Mouse (Mus musculus): Measurements from ENCODE around the gene March8.
A peak's percentile ranks its signal among the peaks of the same experiment; 100 is the strongest.

March8 gene

DNA sequence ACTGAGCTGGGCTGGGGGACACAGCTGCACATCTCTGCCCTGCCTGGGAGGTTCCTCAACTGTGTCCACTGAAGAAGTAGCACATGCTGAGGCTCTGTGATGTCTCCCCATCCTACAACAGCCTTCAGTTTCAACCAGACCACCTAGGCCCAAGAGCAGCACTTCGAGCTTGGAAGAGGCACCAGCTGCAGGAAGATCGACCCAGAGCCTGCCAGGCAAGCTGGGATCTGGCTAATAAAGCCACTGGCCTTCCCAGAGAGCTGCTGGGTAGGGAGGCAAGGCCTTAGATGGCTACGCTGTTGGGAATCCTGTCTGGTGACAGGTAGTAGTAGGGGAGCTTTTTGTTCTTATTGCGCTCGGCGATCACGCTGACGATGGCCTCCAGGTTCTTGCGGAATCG, 72.6 kb downstream of the March8 start:
- no peak for DNase-seq (ENCODE audit: low read depth)

DNA sequence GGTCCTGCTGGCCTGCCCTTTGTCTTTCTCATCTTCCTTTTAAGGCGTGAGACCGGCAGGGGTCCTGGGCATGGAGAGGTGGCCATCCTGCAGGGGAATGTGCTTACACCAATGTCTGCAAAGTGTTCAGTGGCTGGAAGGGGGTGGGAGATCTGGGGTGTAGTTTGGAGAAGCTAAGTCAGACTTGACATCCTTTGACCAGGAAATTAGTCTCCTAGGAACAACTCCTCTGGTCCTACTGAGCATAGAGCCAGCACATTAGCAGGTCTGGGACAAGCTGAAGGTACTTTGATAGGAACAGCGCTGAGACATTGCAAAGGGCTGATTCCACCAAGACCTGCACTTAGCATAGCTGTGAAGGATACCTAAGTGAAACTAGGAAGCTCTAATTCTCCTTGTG, 73.9 kb downstream of the March8 start:
- DNase-seq (ENCODE audit: low read depth), result no peak

DNA sequence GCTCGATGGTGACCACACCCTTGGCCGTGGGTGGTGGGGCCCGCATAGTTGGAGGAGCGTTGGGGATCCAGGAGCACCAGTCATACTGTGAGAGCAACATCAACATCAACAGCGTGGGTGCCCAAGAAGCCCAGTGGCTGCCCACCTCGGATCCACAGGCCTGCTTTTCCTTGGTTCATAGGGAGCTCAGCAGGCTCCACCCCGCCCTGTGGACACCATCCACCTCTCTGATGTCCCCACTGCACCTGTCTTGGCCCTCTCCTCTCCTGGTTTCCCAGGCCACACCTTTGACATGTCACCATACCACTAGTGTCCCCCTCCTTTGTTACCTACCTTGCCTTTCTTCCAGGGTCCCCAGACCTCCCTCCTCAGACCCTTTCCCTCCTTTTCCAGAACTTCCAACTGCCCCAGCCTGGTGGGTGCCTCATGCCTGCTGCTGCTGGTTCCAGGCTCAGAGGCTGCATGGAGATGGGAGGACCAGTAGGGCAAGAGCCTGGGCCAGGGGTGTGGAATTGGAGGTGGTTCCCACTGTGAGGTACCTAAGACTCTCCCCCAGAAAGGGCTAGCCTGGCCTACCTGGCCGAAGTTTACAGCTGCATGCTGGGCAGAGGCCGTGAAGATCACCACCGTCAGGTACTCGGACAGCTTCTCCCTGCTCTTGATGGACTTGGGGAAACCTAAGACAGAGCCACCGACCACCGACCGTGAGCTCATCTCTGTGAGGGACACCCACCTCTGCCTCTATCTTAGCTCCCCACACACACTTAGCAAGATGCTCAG, 74.9 kb downstream of the March8 start:
- DNase-seq (ENCODE audit: low read depth), result no peak

DNA sequence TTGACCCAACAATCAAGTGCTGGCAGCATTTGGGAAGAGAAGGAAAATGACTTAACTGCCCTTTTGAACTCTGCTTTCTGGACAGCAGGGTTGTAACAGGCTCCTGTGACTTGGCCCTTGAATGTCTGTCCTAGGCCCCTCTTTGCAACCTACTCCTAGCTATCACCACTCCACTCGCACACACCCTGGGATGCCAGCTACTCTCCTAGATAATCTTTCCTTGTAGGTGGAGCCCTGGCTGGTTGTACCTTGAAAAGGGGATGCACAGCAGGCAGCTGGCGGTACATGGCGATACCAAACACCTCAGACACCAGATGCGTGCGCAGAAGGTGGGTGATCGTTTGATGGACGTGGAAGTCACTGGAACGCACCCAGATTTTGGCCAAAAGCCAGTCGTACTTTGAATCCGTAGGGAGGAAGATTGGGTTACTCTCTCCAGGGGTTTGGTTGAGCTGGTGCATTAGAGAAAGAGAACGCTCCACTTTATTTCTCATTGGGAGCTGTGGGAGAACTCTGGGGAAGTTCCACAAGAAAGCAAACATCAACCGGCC, 77.4 kb downstream of the March8 start:
- no peak for DNase-seq (ENCODE audit: low read depth)

DNA sequence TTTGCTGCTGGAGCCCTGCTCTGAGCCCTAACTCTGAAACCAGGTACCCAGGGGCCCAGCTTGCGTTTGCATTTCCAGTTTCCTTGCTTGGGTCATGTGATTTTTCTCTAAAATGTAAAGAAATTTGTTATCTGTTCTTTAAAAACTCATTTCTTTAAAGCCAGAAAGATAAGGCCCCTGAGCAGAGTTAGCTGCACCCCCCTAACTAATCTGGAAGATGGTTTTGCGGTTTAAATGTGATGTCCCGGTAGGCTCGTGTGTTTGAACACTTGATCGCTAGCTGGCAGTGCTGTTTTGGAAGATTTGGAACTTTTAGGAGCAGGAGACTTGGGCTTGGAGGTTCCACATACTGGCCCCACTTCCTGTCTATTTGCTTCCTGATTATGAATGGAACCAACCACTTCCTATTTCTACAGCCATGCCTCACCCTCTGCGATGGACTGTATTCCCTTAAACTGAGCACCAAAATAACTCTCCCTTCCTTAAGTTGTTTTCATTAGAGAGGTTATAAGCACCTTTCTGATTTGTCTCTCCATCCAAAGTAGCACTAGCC, 78.3 kb downstream of the March8 start:
- DNase-seq (ENCODE audit: low read depth), result no peak

DNA sequence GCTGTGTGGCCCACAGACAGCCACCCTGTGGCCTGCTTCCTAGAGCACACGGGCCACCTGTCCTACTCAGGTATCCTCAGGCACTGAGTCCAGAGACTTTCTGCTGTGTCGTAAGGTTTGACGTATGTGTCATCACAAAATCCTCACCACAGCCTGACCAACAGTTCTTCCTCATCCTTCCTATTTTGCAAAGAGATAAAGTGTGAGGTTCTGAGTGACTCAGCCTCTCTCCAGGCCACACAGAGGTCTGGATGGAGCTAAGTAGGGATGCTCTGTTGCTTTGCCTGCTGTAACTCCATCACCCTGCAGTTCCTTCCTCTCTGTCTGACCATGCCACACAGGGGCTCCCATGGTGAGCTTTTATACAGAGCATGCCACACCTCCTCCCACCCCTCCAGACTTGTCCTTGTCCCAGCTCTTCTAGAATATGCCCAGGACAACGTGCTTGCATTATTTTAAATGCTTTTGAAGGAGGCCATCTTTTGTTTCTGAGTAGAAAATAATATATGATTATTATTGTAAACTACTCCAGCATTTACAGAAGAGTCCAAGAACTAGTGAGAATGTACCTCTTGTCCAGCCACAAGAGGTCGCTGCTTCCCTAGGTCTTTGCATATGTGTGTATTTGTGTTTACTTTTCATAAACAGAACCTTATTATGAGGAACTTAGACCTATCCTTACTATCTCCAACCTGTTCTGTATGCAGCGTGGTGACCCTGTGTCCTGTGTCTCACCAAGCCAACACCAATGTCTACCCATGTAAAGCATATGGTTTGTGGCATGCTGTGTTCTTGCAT, 79.9 kb downstream of the March8 start:
- DNase-seq (ENCODE audit: low read depth), result peak; percentile 10

DNA sequence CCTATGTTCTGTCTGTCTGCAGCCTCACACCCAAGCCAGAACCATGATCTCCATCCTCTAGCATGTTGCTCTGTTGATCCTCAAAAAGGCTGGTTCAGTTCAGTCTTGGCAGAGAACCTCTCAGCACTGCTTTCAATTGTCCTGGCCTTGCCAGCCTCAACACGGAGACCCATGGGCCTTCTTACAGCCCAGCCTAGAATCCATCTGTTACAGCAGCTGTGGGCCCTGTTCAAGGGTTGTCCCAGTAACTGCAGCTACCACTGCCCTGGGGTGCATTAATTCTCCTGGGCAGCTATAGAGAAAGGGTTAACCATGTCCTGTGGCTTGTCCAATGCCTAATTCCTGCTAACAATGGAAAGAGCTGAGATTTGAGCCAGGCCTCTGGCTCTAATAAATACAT, 80.7 kb downstream of the March8 start:
- no peak for DNase-seq (ENCODE audit: low read depth)

DNA sequence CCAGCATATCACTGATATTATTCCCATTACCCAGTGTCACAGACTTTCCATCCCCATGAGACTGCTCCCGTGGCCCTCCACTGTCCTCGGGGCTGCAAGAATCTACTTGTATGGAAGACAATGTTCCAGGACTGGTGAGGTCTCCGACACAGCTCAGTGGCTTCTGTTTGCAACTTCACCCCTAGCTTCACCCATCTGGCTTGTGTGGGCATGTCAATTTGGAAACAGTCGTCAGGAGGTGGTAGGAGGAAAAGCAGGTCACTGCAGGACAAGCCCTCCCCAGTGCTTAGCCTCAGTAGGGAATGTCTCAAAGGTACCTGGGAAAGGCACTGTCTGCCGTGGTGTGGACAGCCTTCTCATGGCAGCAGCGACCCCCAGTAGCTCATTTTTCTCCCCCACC, 81.9 kb downstream of the March8 start:
- DNase-seq (ENCODE audit: low read depth), result no peak

DNA sequence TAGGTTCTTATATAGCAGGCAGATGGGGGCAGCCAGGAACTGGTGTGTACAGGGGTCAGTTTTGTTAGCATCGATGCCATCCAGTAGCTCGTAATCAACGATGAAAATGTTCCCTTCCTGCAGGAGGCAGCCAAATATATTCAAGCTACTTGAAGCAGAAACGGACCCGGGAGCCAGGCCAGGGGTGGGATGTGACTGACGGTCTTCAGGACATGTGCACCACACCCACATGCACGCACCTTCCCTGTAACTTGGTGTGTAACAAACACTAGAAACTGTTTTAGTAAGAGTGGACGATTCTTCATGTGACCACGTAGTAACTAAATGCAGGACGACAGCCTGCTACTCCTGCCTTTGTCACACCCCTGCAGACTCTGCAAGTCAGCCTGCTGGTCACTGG, 82.4 kb downstream of the March8 start:
- no peak for DNase-seq (ENCODE audit: low read depth)

DNA sequence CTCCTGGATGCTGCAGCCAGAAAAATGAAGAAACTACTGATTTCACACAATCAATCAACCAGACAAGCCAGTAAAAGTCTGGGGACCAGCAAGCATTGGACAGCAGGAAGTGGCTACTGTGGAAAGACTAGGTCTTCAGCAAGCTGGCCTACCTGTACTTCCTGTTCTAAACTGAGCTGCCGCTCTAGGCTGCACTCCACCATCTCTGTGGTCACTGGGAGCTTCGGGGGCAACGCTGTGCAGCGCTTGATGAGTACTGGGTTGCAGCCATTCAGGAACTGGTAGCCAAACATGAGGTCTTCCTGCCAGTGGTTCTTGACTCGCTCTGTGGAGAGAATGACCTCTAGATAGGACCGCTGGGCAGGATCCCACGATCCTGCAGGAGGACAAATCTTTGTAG, 85.2 kb downstream of the March8 start:
- DNase-seq (ENCODE audit: low read depth), result no peak

DNA sequence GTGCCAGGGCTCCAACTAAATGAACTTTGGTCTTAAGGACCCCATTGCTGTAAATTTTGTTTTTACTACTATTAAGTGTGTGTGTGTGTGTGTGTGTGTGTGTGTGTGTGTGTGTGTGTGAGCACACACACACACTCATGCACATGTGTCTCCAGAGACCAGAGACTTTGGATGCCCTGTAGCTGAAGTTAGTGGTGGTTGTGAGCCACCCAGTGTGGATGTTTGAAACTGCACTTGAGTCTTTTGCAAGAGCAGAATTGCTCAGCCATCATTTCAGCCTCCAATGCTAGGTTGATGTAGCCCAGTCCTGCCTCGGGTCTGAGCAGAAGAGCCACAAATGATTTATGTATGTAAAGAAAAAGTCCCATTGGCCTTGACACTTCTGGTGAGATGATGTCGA, 85.8 kb downstream of the March8 start:
- DNase-seq (ENCODE audit: low read depth), result no peak

DNA sequence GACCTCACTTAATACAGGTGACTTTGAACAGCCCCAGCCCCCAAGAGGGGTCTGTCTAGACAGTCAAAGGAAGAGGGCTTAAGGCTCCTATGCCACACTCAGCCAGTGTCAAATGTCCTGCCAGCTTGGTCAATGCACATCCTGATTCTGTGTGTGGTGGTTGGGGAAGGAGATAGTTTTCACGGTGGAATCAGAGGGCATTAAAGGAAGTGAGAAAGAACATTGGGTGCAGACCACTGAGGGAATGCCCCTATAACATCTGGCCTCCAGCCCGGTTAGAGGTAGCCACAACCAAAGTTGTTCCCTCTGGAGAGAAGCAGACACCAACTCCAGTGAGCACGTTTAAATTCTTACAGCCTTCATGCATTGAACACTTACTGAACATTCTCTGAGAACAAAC, 89.7 kb downstream of the March8 start:
- DNase-seq (ENCODE audit: low read depth), result no peak

DNA sequence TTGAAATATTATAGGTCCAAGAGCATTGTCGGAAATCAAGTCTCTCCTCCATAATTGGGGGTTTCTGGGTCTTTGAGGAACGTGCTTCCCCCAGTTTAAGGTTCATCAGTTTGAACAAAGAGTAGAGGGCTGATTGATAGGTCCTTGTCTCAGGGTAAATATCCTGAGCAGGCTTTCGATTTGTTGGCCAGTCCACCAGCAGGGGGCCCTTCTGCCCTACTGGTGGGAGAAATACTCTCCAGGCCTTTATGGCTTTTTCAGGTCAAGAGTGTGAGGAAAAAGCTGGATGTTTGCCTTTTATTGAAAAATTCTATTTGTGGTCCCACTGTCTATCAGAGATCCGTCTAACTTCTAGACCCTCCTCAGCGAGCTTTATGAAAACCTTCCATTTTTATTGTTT, 90.5 kb downstream of the March8 start:
- peak; percentile 3 for DNase-seq (ENCODE audit: low read depth)

DNA sequence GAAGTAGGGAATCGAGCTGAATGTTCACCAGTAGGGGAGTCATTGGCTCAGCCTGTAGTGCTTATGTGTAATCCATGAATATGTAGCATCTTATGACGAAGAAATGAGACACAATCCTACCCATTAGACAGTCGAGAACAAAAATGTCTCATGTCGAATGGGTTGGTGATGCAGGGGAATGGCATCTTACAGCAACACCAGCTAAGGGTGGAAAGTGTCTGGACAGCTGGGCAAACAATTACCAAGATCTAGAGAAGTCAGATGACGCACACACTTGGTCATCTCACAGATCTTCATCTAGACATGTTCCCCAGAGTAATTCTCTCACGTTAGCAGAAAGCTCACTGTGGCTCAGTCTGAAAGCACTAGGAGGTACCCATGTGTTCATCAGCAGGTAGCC, 101.0 kb downstream of the March8 start:
- DNase-seq (ENCODE audit: low read depth), result no peak

DNA sequence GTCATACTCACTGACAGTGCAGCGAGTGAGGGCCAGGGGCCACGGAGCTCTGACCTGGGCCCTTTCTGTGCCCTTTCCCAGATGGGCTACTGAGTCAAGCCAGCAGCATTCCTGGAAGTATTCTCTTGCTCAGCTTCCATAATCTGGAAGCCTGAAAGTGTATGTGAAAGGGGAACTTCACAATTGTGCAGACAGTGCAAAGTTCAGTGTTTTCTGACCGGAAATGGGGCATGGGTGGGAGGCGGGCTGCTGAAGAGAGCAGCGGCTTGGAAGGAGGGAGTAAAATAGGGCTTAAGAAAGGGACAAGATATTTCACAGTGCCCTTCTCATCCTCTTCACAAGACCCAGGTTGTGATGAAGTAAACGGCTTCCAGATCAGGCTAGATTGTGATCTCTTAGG, 101.7 kb downstream of the March8 start:
- DNase-seq (ENCODE audit: low read depth), result no peak

DNA sequence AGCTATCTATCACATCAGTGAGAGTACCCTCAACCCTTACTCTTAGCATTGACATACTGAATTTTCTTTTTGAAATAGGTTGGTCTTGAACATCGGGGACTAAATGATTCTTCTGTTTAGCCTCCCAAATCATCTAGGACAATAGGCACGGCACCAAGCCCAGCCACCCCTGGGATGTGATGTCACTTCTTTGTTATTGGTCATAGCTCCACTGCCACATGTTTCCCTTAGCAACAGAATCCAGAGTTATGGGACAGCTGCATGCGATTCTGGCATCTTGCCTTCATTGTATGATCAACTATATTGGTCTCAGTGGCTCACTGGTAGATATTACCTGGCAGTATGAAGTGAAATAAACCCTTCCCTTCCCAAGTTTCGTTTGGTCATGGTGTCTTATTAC, 102.6 kb downstream of the March8 start:
- no peak for DNase-seq (ENCODE audit: low read depth)

DNA sequence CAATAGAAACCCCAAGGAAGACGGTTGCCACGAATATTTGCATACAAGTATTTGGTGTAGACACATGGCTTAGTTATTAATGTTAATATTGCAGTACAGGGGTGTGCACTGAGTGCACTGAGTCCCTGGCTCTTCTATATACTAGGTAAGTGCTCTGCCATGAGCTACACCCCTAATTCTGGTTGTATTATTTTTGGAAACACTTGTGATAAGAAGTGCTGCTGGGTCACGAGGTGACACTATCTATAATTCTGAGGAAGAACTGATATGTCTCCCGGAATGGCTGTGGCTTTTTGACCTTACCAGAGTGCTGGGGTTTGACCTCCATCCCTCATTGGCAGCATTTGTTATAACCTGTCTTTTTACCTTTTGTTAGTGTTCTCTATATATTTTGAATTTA, 103.0 kb downstream of the March8 start:
- DNase-seq (ENCODE audit: low read depth), result no peak

DNA sequence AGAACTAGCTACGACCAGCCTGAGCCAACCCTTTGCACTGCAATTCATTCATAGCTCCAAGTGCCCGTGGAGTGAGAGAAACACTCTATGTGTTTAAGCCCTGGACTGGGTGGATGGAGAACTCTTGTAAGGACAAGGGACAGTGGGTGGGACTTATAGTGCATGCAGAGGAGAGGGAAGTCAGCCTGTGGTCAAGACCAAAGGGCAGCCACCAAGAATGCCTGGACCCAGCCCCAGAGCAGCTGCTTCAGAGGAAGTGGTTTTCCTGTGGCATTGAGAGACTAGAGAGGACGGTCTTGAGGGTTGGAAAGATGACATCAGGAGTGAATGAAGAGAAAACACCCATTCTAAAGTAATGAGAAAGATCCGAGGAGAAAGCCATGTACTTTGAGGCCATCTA, 118.0 kb downstream of the March8 start:
- no peak for DNase-seq (ENCODE audit: low read depth)

DNA sequence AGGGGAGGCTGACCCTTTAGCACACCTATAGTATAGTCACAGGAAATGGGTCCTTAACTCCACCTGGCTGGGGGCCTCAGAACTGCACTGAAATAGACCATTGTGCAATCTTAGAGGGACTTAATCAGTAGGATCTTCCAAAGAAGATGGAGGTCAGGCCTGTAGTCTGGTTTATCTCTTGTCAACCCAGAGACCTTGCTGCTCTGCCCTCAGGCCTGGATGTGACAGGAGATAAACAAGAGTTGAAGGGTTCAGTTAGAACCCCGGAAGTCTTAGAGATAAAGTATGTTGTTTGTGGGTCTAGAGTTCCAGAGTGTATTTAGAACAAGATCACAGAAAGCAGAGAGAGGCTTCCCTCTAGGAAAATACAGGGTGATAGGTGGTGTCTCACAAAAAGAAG, 118.7 kb downstream of the March8 start:
- DNase-seq (ENCODE audit: low read depth), result no peak

DNA sequence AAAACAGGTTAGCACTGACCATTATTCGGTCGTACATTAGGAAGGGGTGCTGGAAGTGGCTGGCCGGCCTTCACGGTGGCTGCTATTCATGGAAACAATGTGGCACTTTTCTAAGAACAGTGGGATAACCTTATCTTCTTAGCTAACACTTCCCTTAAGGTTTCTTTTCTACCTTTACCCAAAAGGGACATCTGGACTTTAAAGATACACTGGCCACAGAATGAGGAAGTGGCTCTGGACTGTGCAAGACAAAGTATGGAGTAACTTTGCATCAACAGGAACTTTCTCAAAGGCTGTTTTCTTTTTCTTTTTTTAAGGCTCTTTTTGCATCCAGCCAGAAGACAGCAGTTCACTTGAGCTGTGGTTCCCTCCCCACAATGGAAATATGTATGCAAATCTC, 120.9 kb downstream of the March8 start:
- DNase-seq (ENCODE audit: low read depth), result no peak
